Mouse (Mus musculus) olfactory bulb, adult 2 months (tissue): Measurements from ENCODE around the gene Sik3. TPM values are rescaled to one million over a fixed set of nuclear protein-coding genes. Genes with fewer than 3 reads are reported as not detected.

Experiments
- H3K27ac ChIP-seq: fragments of 200-500 bp; 2 replicates; pipeline ENCODE4 v1.5.1; 2012; ENCODE audit warnings: low read depth, low read length; ENCODE audit not compliant: insufficient read depth
- H3K4me1 ChIP-seq: fragments of 200-500 bp; 2 replicates; pipeline ENCODE4 v1.6.1; 2012; ENCODE audit warnings: low read length; ENCODE audit not compliant: control insufficient read depth, insufficient read depth
- H3K4me3 ChIP-seq: fragments of 200-500 bp; 2 replicates; pipeline ENCODE4 v1.5.1; 2012; ENCODE audit warnings: mild to moderate bottlenecking, low read depth, low read length, moderate library complexity; ENCODE audit not compliant: insufficient read depth
- CTCF ChIP-seq: fragments of 200-500 bp; IDR thresholded peaks from 2 replicates; pipeline ENCODE4 v1.5.1; 2012; ENCODE audit warnings: low read depth, mild to moderate bottlenecking, low read length, moderate library complexity; ENCODE audit not compliant: insufficient read depth
- POLR2A ChIP-seq: fragments of 200-500 bp; IDR thresholded peaks from 2 replicates; pipeline ENCODE4 v1.6.1; 2012; ENCODE audit warnings: mild to moderate bottlenecking, low read depth, low read length, moderate library complexity; ENCODE audit not compliant: insufficient read depth
- WGBS: fragments of 180-500 bp; shearing (Covaris S2); methylation state at CpG from one replicate; pipeline ENCODE4 v1.1.7; 2018; 5-methylcytosine and 5-hydroxymethylcytosine counted together
- polyA plus RNA-seq: library from polyadenylated mRNA; stranded (reverse); fragments of >200 nt; gene quantifications from 2 replicates; pipeline ENCODE4 v1.2.4, GENCODE M21; 2012; ENCODE audit warnings: low replicate concordance; ENCODE audit not compliant: missing spikeins, insufficient read depth, insufficient read length

Sik3 gene
- polyA plus RNA-seq, 1 experiment: 51.7 TPM

DNA sequence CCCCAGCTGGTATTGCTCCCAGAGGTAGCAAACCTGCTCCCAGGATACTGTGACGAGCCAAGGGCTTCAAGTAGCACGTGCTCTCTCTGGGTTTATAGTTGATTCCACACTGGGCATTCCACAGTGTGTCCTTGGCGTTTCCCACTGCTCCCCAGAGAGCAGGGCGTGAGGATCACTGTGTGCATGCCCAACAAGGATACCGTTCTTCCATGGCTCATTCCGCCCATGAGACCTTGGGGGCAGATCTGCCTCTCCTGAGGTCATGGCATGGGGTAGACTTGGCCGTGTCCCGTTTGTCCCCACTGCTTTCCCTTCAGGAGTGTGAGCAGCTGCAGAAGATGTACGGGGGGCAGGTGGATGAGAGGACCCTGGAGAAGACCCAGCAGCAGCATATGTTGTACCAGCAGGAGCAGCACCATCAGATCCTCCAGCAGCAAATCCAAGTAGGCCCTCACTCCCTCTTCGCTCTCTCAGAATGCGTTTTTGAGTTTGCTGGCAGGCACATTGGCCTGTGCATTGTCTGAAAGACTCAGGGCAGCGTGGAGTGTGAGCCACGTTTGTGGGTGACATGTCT, 195.9 kb downstream of the Sik3 start:
- 81% methylated on average over 13 of the region's 13 CpGs for WGBS
- H3K4me3 ChIP-seq: no peak overlapping the region
- TF ChIP-seq CTCF: no peak
- TF ChIP-seq POLR2A: no peak
- H3K27ac ChIP-seq: no peak overlapping the region
- peaks cover 11% of the 10 kb centered on the region; the same call in 1 of the 2 replicates for H3K4me1 ChIP-seq

DNA sequence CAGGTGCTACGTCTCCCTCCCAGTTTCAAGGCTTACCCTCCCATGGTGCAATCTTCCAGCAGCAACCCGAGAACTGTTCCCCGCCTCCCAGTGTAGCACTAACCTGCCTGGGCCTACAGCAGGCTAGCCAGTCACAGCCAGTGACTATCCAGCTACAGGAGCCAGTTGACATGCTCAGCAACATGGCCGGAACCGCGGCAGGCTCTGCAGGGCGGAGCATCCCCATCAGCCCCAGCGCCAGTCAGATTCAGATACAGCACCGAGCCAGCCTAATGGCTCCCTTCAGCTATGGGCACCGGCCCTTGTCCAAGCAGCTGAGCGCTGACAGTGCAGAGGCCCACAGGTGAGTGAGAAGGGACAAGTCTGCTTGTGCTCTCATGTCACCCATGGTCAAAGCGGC, 197.9 kb downstream of the Sik3 start:
- Histone ChIP-seq H3K4me3 (no peak overlapping the region), H3K27ac (no peak overlapping the region), H3K4me1 (peaks cover 20% of the 10 kb centered on the region; the same call in 1 of the 2 replicates)
- no peak for TF ChIP-seq POLR2A
- 91% methylated on average over 12 of the region's 12 CpGs for WGBS

DNA sequence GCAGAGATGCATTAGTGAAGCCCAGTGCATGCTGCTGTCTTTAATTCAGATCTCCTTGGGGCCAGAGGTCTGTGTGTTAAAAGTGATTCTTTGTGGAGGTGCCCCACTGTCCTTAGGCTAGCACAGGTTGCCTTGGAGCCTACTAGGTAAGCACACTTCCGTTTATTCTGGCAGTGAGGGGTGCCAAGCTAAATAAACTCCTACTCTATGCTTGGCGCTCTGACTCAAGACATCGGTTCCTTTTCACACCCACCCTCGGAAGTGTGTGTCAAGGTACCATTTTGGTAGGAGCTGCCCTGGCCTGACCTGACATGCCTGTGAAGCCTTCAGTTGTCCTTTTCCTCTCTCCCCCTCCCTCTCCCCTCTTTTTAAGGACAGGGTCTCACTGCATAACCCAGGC, 201.7 kb downstream of the Sik3 start:
- WGBS: 55% methylated on average over 4 of the region's 4 CpGs
- no peak overlapping the region for H3K4me3 ChIP-seq
- peaks cover 12% of the 10 kb centered on the region; the same call in 1 of the 2 replicates for H3K4me1 ChIP-seq
- TF ChIP-seq CTCF (no peak), POLR2A (no peak)
- H3K27ac ChIP-seq: no peak overlapping the region

- Histone ChIP-seq H3K4me3 (no peak overlapping the region), H3K27ac (no peak overlapping the region), H3K4me1 (peaks cover 12% of the 10 kb centered on the region; the same call in 1 of the 2 replicates)
- TF ChIP-seq POLR2A: no peak
- TF ChIP-seq CTCF: no peak
- WGBS: 92% methylated on average over 10 of the region's 10 CpGs
Observed at GRCm38 (mm10) chr9:46214946-46215337, 202.3 kb downstream of the Sik3 start.

DNA sequence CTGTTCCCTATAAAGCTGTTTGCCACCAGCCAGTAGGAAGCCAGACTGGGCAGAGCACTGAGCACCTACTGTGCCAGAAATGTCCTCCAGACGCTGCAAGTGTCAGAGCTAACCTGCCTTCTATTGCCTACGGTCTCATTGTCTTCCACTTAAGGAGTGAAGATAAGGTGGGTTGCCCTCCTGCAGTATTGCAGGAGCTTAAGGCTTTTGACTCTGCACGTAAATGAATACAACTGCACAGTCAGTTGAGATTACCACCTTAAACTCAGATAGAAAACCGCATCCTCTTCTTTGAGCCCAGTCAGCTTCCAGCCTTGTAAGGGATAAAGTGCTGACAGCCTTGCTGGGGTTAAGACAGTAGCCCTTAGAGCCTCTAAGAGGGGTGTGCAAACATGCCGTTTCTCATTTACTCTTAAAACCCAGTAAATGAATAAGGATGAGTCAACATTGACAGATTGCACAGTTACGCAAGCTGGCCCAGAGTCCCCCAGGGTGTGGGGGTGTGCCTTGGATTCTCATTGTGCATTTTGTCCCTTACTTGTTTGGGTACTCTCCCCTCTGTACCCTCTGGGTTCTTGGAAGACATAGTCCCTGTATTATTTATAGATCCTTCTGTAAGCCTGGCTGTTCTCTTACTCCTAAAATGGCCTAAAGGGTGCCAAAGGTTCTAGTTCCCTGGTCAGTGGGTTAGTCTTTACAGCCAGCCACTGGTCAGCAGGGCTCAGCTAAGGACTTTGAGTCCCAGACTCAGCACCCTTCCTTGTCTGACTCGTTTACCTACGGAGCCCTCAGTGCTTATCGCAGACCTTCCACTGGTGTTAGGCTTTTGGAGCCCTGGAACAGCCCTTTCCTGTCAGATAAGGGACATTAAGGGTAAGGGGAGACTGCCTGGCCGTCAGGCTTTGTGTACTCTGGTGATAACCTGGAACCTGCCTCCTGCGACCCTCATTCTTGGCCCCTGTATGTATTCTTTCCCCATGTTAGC, 203.0 kb downstream of the Sik3 start:
- Histone ChIP-seq H3K27ac (no peak overlapping the region), H3K4me1 (peaks cover 12% of the 10 kb centered on the region; the same call in 1 of the 2 replicates), H3K4me3 (no peak overlapping the region)
- TF ChIP-seq CTCF: no peak
- no peak for TF ChIP-seq POLR2A
- 73% methylated on average over 11 of the region's 11 CpGs for WGBS

GRCm38 (mm10) chr9:46216744-46217470, 204.3 kb downstream of the Sik3 start:
- Histone ChIP-seq H3K4me3 (no peak overlapping the region), H3K27ac (no peak overlapping the region), H3K4me1 (peaks cover 12% of the 10 kb centered on the region; the same call in 1 of the 2 replicates)
- 90% methylated on average over 13 of the region's 13 CpGs for WGBS
- TF ChIP-seq CTCF (no peak), POLR2A (no peak)

DNA sequence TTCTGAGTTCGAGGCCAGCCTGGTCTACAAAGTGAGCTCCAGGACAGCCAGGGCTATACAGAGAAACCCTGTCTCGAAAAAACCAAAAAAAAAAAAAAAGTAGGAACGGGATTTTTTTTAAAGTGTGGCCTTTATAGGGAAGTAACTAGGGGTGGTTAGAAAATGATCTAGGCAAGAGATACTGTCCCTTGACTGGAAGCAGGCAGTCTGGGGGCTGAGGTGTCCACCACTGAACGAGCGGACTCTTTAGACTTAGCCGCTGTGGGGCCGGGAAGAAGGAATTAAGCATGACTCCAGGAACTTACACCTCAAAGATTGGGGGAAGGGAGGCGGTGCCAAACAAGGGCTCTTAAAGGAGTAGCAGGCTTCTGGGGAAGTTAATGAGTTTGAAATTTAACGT, 205.6 kb downstream of the Sik3 start:
- TF ChIP-seq CTCF: no peak
- no peak for TF ChIP-seq POLR2A
- Histone ChIP-seq H3K27ac (no peak overlapping the region), H3K4me1 (peaks cover 11% of the 10 kb centered on the region; the same call in 1 of the 2 replicates), H3K4me3 (no peak overlapping the region)
- WGBS: 81% methylated on average over 9 of the region's 9 CpGs

GRCm38 (mm10) chr9:46223090-46223489, 210.5 kb downstream of the Sik3 start:
- TF ChIP-seq CTCF (no peak), POLR2A (no peak)
- no peak overlapping the region for H3K4me3 ChIP-seq
- H3K4me1 ChIP-seq: no peaks in the 10 kb centered on the region
- WGBS: 68% methylated on average over 6 of the region's 6 CpGs
- no peak overlapping the region for H3K27ac ChIP-seq
